Mouse (Mus musculus): ENCODE data around the gene Atp8b3. TPM values are rescaled to one million over a fixed set of nuclear protein-coding genes. Genes with fewer than 3 reads are reported as not detected.

Gene Atp8b3
- polyA plus RNA-seq, 1 experiment from 2014 or later, result 0.94 TPM

DNA sequence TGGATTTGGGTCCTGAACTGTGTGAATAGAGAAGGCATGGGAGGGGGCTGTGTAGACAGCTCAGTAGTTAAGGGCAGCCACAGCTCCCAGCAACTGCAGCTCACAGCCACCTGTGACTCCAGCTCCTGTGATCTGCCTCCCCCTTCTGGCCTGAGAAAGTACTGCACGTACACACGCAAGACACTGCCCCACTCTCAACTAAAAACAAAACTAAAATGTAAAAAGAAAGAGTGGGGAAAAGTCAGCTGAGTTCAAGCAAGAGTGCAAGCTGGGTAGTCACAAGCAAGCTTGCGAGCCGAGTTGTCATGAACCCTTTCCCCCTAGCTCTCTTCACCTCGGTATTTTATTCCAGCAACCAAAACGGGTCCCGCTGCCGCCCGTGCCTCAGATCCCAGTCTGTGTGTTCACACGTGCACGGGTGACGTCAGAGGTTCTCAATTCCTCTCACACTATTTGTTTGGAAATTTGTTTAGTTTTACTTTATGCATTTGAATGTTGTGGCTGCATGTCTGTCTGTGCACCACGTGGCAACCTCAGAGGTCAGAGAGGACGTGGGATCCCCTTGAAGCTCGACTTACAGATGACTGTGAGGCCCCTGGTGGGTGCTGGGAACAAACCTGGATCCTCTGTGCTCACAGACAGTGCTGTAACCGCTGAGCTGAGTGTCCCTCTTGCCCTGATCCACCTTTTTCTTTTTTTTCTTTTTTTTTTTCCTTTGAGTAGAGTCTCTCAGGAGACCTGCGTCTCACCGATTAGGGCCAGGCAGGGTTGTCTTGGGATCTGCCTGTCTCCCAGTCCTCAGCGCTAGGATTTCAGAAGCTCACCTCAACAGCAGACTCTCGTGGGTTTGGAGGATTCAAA lies 29.3 kb downstream of the Atp8b3 start:
- H3K27ac ChIP-seq, result no peak overlapping the region
- peaks cover 66% of the 10 kb centered on the region for H3K27me3 ChIP-seq
- no peak overlapping the region; the same call in 1 of the 2 replicates for H3K4me3 ChIP-seq (replicated peaks)
- 14% methylated on average over 20 of the region's 20 CpGs for WGBS
- peak; percentile 68; the same call in 1 of the 2 replicates for ATAC-seq
- H3K36me3 ChIP-seq, result no peaks in the 10 kb centered on the region
- H3K9ac ChIP-seq (replicated peaks), result 0 out of 2 replicates have a peak overlapping the region, but pooled peaks have one; percentile 19
- H3K4me1 ChIP-seq (replicated peaks), result peaks cover 26% of the 10 kb centered on the region
- H3K9me3 ChIP-seq, result no peaks in the 10 kb centered on the region
- peak overlapping the region; percentile 46 for H3K4me2 ChIP-seq (replicated peaks)

DNA sequence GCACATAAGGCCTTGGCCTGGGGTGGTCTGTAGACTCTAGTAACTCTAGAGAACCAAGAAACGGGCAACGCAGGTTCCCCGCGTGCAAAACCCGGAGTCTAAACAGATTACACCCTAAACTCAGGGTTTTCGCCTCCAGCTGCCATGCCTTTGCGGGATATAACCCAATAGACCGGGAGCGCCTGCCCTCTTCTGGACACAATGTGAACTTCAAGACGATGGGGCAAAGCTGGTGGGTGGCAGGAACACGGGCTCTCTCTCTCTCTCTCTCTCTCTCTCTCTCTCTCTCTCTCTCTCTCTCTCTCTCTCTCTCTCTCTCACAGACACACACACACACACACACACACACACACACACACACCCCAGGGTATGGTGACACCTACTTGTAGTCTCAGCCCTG lies 32.7 kb downstream of the Atp8b3 start:
- peak; percentile 49; the same call in 1 of the 2 replicates for ATAC-seq
- H3K27me3 ChIP-seq, result peaks cover 71% of the 10 kb centered on the region
- H3K27ac ChIP-seq, result no peak overlapping the region
- peaks cover 22% of the 10 kb centered on the region; the same call in 1 of the 2 replicates for H3K4me1 ChIP-seq (replicated peaks)
- WGBS, result 0% methylated on average over 11 of the region's 11 CpGs
- H3K4me3 ChIP-seq (replicated peaks), result no peak overlapping the region
- no peak overlapping the region for H3K4me2 ChIP-seq (replicated peaks)
- H3K9ac ChIP-seq (replicated peaks), result no peak overlapping the region
- H3K36me3 ChIP-seq, result no peaks in the 10 kb centered on the region
- H3K9me3 ChIP-seq, result no peaks in the 10 kb centered on the region

DNA sequence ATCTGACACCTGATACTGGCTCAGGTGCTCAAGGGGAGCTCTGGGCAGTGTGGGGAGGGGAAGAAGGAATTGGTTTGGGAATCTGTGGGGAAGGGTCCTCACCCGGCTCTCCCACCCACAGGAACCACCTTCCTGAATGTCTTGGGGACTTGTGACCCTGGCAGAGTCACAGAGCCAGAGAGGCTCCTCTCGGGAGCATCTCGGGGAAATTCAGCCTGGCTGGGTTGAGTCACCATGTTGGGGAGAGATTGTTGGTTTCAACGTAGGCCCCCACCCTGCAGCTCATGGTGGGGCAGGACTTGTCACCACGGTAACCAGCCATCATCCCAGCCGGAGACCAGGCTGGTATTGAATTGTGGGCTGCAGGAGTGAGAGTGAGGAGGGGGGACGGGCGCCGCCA lies 34.2 kb downstream of the Atp8b3 start:
- no peak overlapping the region for H3K9ac ChIP-seq (replicated peaks)
- peaks cover 76% of the 10 kb centered on the region for H3K27me3 ChIP-seq
- no peak overlapping the region for H3K4me3 ChIP-seq (replicated peaks)

DNA sequence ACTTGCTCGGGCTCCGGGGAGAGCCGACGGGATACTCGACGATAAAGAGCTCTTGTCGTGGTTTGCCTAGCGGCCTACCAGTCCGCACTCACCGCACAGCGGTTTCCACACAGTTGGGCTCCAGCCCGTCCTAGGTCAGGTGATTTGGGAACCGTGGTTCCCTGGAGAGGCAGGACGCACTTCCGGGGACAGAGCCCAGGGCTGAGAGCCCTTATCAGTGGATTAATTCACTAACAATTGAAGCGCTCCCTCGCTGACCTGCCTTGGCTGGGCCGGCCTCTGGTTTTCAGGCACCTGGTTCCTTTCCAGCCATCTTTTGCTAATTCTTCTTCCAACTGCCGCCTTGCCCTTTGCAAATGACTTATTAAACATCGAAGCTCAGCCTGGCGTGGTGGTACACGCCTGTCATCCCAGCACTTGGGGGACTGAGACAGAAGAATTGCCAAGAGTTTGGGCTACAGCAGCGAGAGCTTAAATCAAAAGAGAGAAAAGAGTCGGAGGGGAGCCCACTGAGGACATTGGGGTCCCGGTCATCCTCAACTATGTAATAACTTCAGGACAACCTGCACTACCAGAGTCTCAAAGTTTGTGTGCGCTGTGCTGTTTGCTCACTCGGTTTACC lies 35.2 kb downstream of the Atp8b3 start:
- WGBS, result under 1% methylated on average over 27 of the region's 27 CpGs
- peaks cover 16% of the 10 kb centered on the region; the same call in 1 of the 2 replicates for H3K4me1 ChIP-seq (replicated peaks)
- H3K27me3 ChIP-seq, result peaks cover 81% of the 10 kb centered on the region
- H3K4me2 ChIP-seq (replicated peaks), result no peak overlapping the region
- no peak overlapping the region for H3K27ac ChIP-seq
- 0 out of 2 replicates have a peak overlapping the region, but pooled peaks have one; percentile 11 for H3K9ac ChIP-seq (replicated peaks)
- H3K4me3 ChIP-seq (replicated peaks), result no peak overlapping the region
- no peaks in the 10 kb centered on the region for H3K9me3 ChIP-seq
- H3K36me3 ChIP-seq, result no peaks in the 10 kb centered on the region
- ATAC-seq, result no peak

More for the DNA sequence above, 34.2 kb downstream of the Atp8b3 start:
- Histone ChIP-seq H3K4me1 (replicated peaks) (peaks cover 19% of the 10 kb centered on the region; the same call in 1 of the 2 replicates), H3K36me3 (no peaks in the 10 kb centered on the region), H3K9me3 (no peaks in the 10 kb centered on the region), H3K4me2 (replicated peaks) (no peak overlapping the region), H3K27ac (no peak overlapping the region)
- WGBS, result 1% methylated on average over 9 of the region's 9 CpGs
- ATAC-seq, result no peak

DNA sequence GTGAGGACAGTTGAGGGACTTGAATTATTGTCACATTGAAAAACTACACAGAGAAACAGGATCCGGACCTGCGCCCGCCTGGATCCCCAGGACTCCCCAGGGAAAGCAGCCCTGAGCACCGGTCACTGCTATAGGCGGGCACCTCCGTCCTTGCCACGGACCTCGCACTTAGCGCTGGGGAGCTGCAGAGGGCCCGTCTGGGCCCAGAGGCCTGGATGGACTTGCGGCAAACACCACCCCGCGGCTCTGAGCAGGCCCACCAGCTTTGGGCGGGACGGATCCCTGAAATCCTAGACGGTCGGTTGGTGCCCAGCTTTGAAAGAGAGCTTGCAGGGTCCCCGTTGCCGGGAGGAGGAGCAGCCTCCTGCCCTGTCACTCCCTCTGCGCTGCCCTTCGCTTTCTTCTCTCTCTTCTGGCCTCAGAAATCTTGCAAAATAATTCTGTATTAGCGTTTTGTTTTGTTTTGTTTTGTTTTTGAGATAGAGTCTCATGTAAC lies 36.1 kb downstream of the Atp8b3 start:
- no peak overlapping the region for H3K27ac ChIP-seq
- no peaks in the 10 kb centered on the region for H3K9me3 ChIP-seq
- no peak overlapping the region for H3K4me3 ChIP-seq (replicated peaks)
- H3K27me3 ChIP-seq, result peaks cover 89% of the 10 kb centered on the region
- H3K9ac ChIP-seq (replicated peaks), result no peak overlapping the region
- ATAC-seq, result no peak
- peaks cover 16% of the 10 kb centered on the region; the same call in 1 of the 2 replicates for H3K4me1 ChIP-seq (replicated peaks)
- no peaks in the 10 kb centered on the region for H3K36me3 ChIP-seq
- no peak overlapping the region for H3K4me2 ChIP-seq (replicated peaks)
- under 1% methylated on average over 22 of the region's 22 CpGs for WGBS

DNA sequence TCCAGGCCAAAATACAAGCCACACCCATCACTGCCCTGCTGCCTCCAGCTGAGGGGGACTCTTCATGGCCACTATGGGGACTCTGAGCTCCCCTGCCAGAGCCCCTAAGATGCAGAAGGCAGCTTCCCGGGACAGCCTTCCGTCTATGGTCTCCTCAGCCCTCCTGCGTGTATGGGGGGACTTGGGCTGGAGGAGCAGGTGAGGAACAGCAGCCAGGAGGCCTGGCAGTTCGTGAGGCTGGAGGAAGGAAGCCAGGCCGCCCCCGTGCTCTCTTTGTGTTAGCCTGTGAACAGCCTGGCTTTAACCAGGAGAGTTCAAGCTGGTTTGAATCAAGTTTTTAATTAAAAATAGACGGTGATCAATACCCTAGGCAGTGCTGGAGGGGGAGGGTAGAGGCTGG lies 36.6 kb downstream of the Atp8b3 start:
- peaks cover 90% of the 10 kb centered on the region for H3K27me3 ChIP-seq
- H3K4me2 ChIP-seq (replicated peaks), result no peak overlapping the region
- no peak overlapping the region for H3K4me3 ChIP-seq (replicated peaks)
- no peak overlapping the region for H3K27ac ChIP-seq
- H3K4me1 ChIP-seq (replicated peaks), result peaks cover 16% of the 10 kb centered on the region; the same call in 1 of the 2 replicates
- no peaks in the 10 kb centered on the region for H3K36me3 ChIP-seq
- ATAC-seq, result no peak
- WGBS, result 1% methylated on average over 7 of the region's 7 CpGs
- H3K9me3 ChIP-seq, result no peaks in the 10 kb centered on the region
- H3K9ac ChIP-seq (replicated peaks), result no peak overlapping the region

DNA sequence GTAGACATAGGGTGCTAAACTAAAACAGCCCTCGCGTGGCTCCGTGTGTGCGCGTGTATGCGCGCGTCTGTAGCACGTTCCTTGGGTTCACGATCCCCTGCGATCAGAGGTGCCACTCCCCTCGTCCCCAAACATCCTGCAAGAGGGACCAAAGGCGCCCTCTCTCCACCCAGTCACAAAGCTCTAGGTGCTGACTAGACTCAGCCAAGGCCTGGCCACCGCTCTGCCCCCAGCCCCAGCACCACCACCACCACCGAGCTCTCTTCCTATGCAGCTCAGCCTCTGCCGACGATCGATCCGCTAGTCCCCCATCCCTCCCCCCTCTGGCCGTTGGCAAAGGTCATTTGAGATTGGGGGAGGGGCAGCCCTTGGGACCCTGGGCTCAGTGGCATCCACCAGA lies 42.5 kb downstream of the Atp8b3 start:
- H3K27ac ChIP-seq, result peak overlapping the region; percentile 76
- under 1% methylated on average over 20 of the region's 20 CpGs for WGBS
- H3K36me3 ChIP-seq, result no peaks in the 10 kb centered on the region
- peaks cover 26% of the 10 kb centered on the region for H3K4me1 ChIP-seq (replicated peaks)
- H3K9me3 ChIP-seq, result no peaks in the 10 kb centered on the region
- H3K4me3 ChIP-seq (replicated peaks), result peak overlapping the region; percentile 44
- H3K9ac ChIP-seq (replicated peaks), result peak overlapping the region; percentile 65
- ATAC-seq, result no peak
- H3K27me3 ChIP-seq, result peaks cover 99% of the 10 kb centered on the region
- peak overlapping the region; percentile 58 for H3K4me2 ChIP-seq (replicated peaks)

DNA sequence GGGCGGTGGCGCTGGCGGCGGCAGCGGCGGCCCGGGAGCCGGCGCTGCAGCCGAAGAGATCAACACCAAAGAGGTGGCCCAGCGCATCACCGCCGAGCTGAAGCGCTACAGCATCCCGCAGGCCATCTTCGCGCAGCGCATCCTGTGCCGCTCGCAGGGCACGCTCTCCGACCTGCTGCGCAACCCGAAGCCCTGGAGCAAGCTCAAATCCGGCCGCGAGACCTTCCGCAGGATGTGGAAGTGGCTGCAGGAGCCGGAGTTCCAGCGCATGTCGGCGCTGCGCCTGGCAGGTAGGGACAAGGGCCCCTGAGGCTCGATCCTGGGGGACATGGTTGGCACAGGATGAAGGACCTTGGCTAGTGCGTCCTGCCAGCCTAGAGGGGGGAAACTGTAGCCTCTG lies 43.0 kb downstream of the Atp8b3 start:
- H3K4me2 ChIP-seq (replicated peaks), result peak overlapping the region; percentile 58
- WGBS, result under 1% methylated on average over 25 of the region's 35 CpGs
- H3K9me3 ChIP-seq, result no peaks in the 10 kb centered on the region
- no peaks in the 10 kb centered on the region for H3K36me3 ChIP-seq
- H3K27me3 ChIP-seq, result peaks cover 99% of the 10 kb centered on the region
- H3K4me3 ChIP-seq (replicated peaks), result peak overlapping the region; percentile 44
- peak overlapping the region; percentile 65 for H3K9ac ChIP-seq (replicated peaks)
- peak overlapping the region; percentile 76 for H3K27ac ChIP-seq
- peaks cover 26% of the 10 kb centered on the region for H3K4me1 ChIP-seq (replicated peaks)
- no peak for ATAC-seq

DNA sequence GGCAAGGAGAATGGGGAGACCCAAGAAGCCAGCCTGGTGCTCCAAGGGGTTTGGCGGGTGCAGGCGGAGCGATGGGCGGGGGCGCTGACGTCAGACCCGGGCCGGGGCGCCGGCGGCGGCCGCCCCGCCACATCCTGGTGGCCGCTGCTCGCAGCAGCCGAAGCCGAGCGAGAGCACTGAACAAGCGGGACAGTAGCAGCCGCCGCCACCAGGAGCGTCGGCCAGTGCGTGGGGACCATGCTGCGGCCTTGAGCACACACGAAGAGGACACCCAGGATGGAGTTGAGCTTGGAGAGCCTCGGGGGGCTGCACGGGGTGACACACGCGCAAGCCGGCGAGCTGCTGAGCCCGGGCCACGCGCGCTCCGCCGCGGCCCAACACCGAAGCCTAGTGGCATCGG lies 44.2 kb downstream of the Atp8b3 start, which contains the start of gene Onecut3:
Gene Onecut3, plus strand, starts transcription at position 104 of the 400 bp plus-strand sequence.
- under 1% methylated on average over 42 of the region's 42 CpGs for WGBS
- H3K27me3 ChIP-seq, result peaks cover 99% of the 10 kb centered on the region
- peak within 1 kb of the TSS; percentile 44 for H3K4me3 ChIP-seq (replicated peaks)
- no peaks in the 10 kb centered on the region for H3K9me3 ChIP-seq
- H3K27ac ChIP-seq, result peak within 1 kb of the TSS; percentile 76; the same call in 1 of the 2 replicates
- peaks cover 26% of the 10 kb centered on the region for H3K4me1 ChIP-seq (replicated peaks)
- H3K36me3 ChIP-seq, result no peaks in the 10 kb centered on the region
- peak; percentile 32; the same call in 1 of the 2 replicates for ATAC-seq
- H3K9ac ChIP-seq (replicated peaks), result peak within 1 kb of the TSS; percentile 65
- peak within 1 kb of the TSS; percentile 58 for H3K4me2 ChIP-seq (replicated peaks)

DNA sequence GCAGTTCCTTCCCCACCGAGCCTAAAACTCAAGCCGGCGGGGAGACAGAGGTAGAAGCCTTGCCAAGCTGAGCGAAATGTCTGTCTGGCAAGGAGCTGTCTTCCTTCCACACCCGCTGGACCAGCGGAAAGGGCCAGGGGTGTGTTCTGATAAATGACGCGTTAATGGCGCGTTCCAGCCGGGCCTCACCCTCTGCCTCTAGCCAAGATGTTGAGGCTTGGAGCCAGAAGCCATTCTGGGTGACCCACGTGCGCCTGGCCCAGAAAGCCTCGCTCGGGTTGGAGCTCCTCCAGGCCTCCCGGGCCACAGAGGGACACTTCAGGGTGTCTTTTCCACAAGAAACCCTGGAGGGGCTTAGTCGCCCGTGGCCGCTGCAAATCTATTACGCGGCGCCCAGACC lies 48.9 kb downstream of the Atp8b3 start:
- H3K4me1 ChIP-seq (replicated peaks), result peaks cover 7% of the 10 kb centered on the region
- peaks cover 89% of the 10 kb centered on the region for H3K27me3 ChIP-seq
- no peak overlapping the region for H3K27ac ChIP-seq
- under 1% methylated on average over 22 of the region's 22 CpGs for WGBS
- H3K4me3 ChIP-seq (replicated peaks), result no peak overlapping the region
- H3K9me3 ChIP-seq, result no peaks in the 10 kb centered on the region
- ATAC-seq, result no peak
- no peaks in the 10 kb centered on the region for H3K36me3 ChIP-seq
- no peak overlapping the region for H3K9ac ChIP-seq (replicated peaks)
- H3K4me2 ChIP-seq (replicated peaks), result no peak overlapping the region

DNA sequence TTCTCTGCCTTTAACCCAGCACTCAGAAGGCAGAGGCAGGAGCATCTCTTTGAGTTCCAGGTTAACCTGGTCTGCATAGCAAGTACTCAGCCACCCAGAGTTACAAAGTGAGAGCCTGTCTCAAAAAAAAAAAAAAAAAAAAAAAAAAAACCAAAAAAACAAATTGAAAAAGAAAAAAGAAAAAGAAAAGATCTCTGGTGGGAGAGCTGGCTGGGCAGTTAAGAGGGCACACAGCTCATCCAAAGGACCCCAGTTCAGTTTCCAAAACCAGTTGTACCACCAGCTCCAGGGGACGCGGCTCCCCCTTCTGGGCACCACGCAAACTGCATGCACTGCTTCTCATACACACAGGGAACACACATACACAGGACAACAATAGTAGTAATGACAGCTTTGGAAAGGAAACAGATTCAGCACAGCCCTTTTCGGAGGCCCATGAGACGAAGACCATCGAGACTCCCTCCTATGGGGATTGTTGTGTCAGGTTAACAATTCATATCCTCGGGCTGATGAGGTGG lies 52.0 kb downstream of the Atp8b3 start:
- WGBS, result 79% methylated on average over 7 of the region's 7 CpGs
- Histone ChIP-seq H3K36me3 (no peaks in the 10 kb centered on the region), H3K9ac (replicated peaks) (no peak overlapping the region), H3K4me1 (replicated peaks) (peaks cover 5% of the 10 kb centered on the region), H3K4me2 (replicated peaks) (no peak overlapping the region), H3K4me3 (replicated peaks) (no peak overlapping the region), H3K9me3 (no peaks in the 10 kb centered on the region), H3K27ac (no peak overlapping the region), H3K27me3 (peaks cover 86% of the 10 kb centered on the region)
- ATAC-seq, result no peak
